Mouse (Mus musculus): ENCODE measurements at regions not wholly inside any gene's neighbourhood (a gene's known extent, or its start where the extent isn't known, plus 50 kb on each side); places are given as distances from the start of the nearest gene placed in this dataset.

DNA sequence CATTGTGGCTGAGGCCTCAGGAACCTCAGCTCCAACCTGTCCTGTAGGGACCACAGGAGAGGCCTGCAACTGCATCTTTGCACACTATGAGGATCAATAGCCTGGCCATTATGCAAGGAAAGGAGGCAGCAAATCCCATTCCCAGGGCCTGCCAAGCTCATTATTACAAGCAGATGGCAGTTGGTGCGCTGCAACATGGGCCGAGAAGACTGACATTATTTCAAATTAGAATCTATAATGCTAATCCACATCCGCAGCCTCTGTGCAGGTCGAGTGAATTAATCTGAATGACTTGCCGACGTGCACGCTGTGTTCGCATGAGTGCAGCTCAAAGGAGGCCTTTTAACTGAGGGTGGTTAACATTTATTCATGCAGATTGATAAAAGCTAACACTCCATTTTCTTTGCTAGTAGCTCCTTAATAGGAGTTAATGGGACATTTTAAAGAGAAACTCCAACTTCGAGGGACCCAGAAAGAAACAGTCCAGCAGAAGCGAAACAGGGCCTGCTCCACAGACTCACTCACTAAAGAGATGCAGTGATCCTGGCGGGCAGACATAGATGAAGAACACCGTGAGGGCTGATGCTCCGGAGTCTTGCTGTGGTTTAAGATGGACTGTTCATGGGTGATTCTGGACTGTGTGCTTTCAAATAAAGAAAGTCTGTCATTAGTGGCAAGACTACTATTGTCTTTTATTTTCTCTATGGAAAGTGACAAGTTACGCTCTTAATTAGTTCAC lies 404.9 kb downstream of the Irx1 start:
- TF ChIP-seq CTCF (IDR thresholded peaks at IDR 0.05; ENCODE audit: borderline replicate concordance, extremely low read depth, insufficient read depth, insufficient read length), result peak; percentile 13; the same call in 1 of the 2 replicates
- TF ChIP-seq POLR2A (IDR thresholded peaks at IDR 0.05; ENCODE audit: borderline replicate concordance, extremely low read depth, insufficient read depth, insufficient read length, poor library complexity, severe bottlenecking), result no peak
